Mouse (Mus musculus) liver, embryonic 13.5 days (tissue): ENCODE results near the gene Dkkl1. TPM values are rescaled to one million over a fixed set of nuclear protein-coding genes. Genes with fewer than 3 reads are reported as not detected.
A peak's percentile ranks its signal among the peaks of the same experiment; 100 is the strongest.
"Not testable (repeated sequence)": the region's sequence is repeated elsewhere in the genome, so short reads cannot be mapped to it uniquely, and the experiment has no call there.

Experiments
- ATAC-seq: fragments of 200-750 bp; cut with Nextera tagmentation; 2 replicates; pipeline ENCODE4 v1.8.0; 2017; ENCODE audit warnings: low read depth, mild to moderate bottlenecking, moderate number of reproducible peaks, moderate library complexity
- DNase-seq: peaks from one replicate; pipeline ENCODE4 v3.0.0; 2022
- H3K27ac ChIP-seq: fragments of 300-500 bp; sonication (generic); 2 replicates; pipeline ENCODE4 v1.5.1; 2015; ENCODE audit warnings: moderate library complexity, mild to moderate bottlenecking, inconsistent platforms
- H3K27me3 ChIP-seq: fragments of 300-500 bp; sonication (generic); 2 replicates; pipeline ENCODE4 v1.6.1; 2015; ENCODE audit warnings: mild to moderate bottlenecking, inconsistent platforms
- H3K36me3 ChIP-seq: fragments of 300-500 bp; sonication (generic); 2 replicates; pipeline ENCODE4 v1.6.1; 2015; ENCODE audit warnings: mild to moderate bottlenecking, inconsistent platforms
- H3K4me1 ChIP-seq: fragments of 300-500 bp; sonication (generic); replicated peaks from 2 replicates; pipeline ENCODE4 v1.6.1; 2015; ENCODE audit warnings: inconsistent platforms
- H3K4me2 ChIP-seq: fragments of 300-500 bp; sonication (generic); 2 replicates; pipeline ENCODE4 v1.6.1; 2015; ENCODE audit warnings: inconsistent platforms, mild to moderate bottlenecking, moderate library complexity
- H3K4me3 ChIP-seq: fragments of 300-500 bp; sonication (generic); replicated peaks from 2 replicates; pipeline ENCODE4 v1.5.1; 2015; ENCODE audit warnings: mild to moderate bottlenecking, inconsistent platforms
- H3K9ac ChIP-seq: fragments of 300-500 bp; sonication (generic); 2 replicates; pipeline ENCODE4 v1.6.1; 2015; ENCODE audit warnings: mild to moderate bottlenecking, inconsistent platforms
- H3K9me3 ChIP-seq: fragments of 300-500 bp; sonication (generic); replicated peaks from 2 replicates; pipeline ENCODE4 v1.6.1; 2016; ENCODE audit warnings: inconsistent platforms
- WGBS: fragments of 180-500 bp; shearing (Covaris S2); methylation state at CpG from one replicate; pipeline ENCODE4 v1.1.7; 2015; ENCODE audit not compliant: insufficient replicate concordance; 5-methylcytosine and 5-hydroxymethylcytosine counted together
- polyA plus RNA-seq: library from polyadenylated mRNA; unstranded; fragments of >200 nt; fragmentation: Nextera tagmentation; extraction: Ambion mirVana; gene quantifications from 2 replicates; pipeline ENCODE4 v1.2.1, GENCODE M21; 2015

Dkkl1 gene
- 2.6 and 2.8 TPM in 2 replicates for polyA plus RNA-seq

- no peaks in the 10 kb centered on the region for H3K9me3 ChIP-seq
- H3K9ac ChIP-seq = peak within 1 kb of the TSS; percentile 50
- peak; percentile 60 for DNase-seq
- H3K4me2 ChIP-seq = peak within 1 kb of the TSS; percentile 69
- H3K4me1 ChIP-seq = peaks cover 32% of the 10 kb centered on the region
- peaks cover 57% of the 10 kb centered on the region for H3K27me3 ChIP-seq
- peak; percentile 61 for ATAC-seq
- H3K4me3 ChIP-seq = peak within 1 kb of the TSS; percentile 40
- 2% methylated on average over 17 of the region's 17 CpGs for WGBS
- H3K36me3 ChIP-seq = no peaks in the 10 kb centered on the region
- no peak within 1 kb of the TSS for H3K27ac ChIP-seq
Measured at GRCm38 (mm10) chr7:45211851-45212251, at the start of gene Dkkl1. Gene Dkkl1 (minus strand): TSS chr7:45212147.

- Histone ChIP-seq H3K9ac (no peak overlapping the region), H3K27me3 (peaks cover 15% of the 10 kb centered on the region), H3K4me1 (no peaks in the 10 kb centered on the region), H3K9me3 (no peaks in the 10 kb centered on the region), H3K4me2 (no peak overlapping the region), H3K27ac (no peak overlapping the region), H3K36me3 (no peaks in the 10 kb centered on the region), H3K4me3 (no peak overlapping the region)
- DNase-seq (no peak), ATAC-seq (no peak)
- 64% methylated on average over 8 of the region's 8 CpGs for WGBS
Measured at GRCm38 (mm10) chr7:45259281-45259680, 47.3 kb upstream of the Dkkl1 start.

DNA sequence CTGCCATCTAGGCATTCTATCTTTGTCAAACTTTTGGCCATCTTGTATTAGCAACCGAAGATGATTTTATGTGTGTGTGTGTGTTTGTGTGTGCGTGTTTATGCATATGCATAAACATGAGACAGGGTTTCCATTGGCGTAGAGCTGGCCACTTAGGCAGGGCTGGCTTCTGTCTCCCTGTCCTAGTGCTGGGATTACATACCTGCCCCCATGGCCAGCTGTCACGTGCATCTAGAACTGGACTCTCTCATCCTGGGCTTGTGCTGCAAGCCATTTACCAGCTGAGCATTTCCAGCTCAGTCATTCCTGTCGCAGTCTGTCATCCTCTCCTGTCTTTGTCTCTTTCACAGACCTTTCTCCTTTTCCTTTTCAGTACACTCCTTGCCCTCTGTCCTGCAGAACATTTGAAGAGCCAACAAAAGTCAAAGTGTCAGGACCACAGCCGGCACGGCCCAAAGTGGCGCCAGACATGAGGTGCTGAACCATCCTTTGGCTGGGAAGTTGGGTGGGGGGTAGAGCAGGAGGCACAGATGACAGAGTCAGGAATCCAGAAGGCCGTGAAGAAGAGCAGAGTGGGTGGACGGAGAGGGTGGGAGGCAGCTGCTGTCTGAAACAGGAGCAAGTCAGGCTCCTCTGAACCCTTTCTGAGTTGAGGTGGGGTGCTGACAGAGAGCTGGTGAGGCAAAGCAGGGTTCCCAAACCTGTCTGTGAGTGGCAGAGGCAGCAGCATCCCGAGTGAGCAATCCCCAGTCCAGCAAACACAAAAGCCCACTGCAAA is 45.3 kb upstream of the Dkkl1 start:
- no peaks in the 10 kb centered on the region for H3K36me3 ChIP-seq
- H3K9me3 ChIP-seq = no peaks in the 10 kb centered on the region
- peaks cover 15% of the 10 kb centered on the region for H3K27me3 ChIP-seq
- ATAC-seq = no peak
- H3K27ac ChIP-seq = no peak overlapping the region
- H3K4me2 ChIP-seq = no peak overlapping the region
- no peak overlapping the region for H3K4me3 ChIP-seq
- H3K4me1 ChIP-seq = no peaks in the 10 kb centered on the region
- H3K9ac ChIP-seq = no peak overlapping the region
- no peak for DNase-seq
- 56% methylated on average over 11 of the region's 11 CpGs for WGBS

DNA sequence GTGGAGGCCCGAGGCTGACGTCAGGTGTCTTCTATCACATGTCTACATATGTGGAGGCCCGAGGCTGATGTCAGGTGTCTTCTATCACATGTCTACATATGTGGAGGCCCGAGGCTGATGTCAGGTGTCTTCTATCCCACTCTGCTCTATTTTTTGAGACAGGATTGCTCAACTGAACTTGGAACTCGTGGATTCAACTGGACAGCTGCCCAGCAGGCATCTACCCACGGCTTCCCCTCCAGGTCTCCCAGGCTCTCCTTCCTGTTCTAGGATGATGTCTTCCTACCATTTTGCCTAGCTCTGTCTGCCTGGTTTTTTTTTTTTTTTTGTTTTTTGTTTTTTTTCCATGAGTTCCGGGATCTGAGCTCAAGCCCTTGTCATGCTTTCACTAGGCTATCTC is 43.9 kb upstream of the Dkkl1 start:
- DNase-seq, H3K9me3 ChIP-seq, H3K36me3 ChIP-seq, ATAC-seq, H3K4me3 ChIP-seq, H3K4me2 ChIP-seq, H3K4me1 ChIP-seq, H3K9ac ChIP-seq, H3K27ac ChIP-seq: not testable (repeated sequence)
- 61% methylated on average over 6 of the region's 7 CpGs for WGBS
- H3K27me3 ChIP-seq = peaks cover 14% of the 10 kb centered on the region

GRCm38 (mm10) chr7:45253806-45254205 is 41.9 kb upstream of the Dkkl1 start:
- ATAC-seq = no peak
- Histone ChIP-seq H3K4me2 (no peak overlapping the region), H3K9ac (no peak overlapping the region), H3K4me1 (no peaks in the 10 kb centered on the region), H3K9me3 (no peaks in the 10 kb centered on the region), H3K4me3 (no peak overlapping the region), H3K36me3 (no peaks in the 10 kb centered on the region), H3K27ac (no peak overlapping the region), H3K27me3 (peaks cover under 1% of the 10 kb centered on the region; the same call in 1 of the 2 replicates)
- WGBS = 72% methylated on average over 8 of the region's 8 CpGs
- DNase-seq = no peak

DNA sequence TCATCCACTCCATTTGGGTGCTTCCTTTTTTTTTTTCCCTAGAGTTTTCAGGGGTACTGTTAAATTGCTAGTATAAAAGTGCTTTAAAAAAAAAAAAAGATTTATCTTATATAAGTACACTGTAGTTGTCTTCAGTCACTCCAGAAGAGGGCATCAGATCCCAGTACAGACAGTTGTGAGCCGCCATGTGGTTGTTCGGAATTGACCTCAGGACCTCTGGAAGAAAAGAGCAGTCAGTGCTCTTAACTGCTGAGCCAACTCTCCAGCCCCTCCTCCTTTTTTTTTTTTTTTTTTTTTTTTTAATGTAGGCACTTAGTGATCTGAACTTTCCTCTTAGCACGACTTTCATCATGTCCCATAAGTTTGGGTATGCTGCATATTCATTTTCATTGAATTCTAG is 35.7 kb upstream of the Dkkl1 start:
- ATAC-seq (no peak), DNase-seq (no peak)
- no peak overlapping the region for H3K4me2 ChIP-seq
- no peaks in the 10 kb centered on the region for H3K4me1 ChIP-seq
- H3K27me3 ChIP-seq = no peaks in the 10 kb centered on the region
- no peaks in the 10 kb centered on the region for H3K9me3 ChIP-seq
- no peak overlapping the region for H3K9ac ChIP-seq
- H3K4me3 ChIP-seq = no peak overlapping the region
- 38% methylated on average over 3 of the region's 3 CpGs for WGBS
- H3K36me3 ChIP-seq = no peaks in the 10 kb centered on the region
- H3K27ac ChIP-seq = no peak overlapping the region

- no peak for ATAC-seq
- peak overlapping the region; percentile 30; the same call in 1 of the 2 replicates for H3K4me2 ChIP-seq
- no peak for DNase-seq
- 75% methylated on average over 6 of the region's 6 CpGs for WGBS
- peaks cover 33% of the 10 kb centered on the region for H3K4me1 ChIP-seq
- H3K9me3 ChIP-seq = no peaks in the 10 kb centered on the region
- H3K4me3 ChIP-seq = no peak overlapping the region
- 0 out of 2 replicates have a peak overlapping the region, but pooled peaks have one; percentile 10 for H3K9ac ChIP-seq
- no peak overlapping the region for H3K27ac ChIP-seq
- no peaks in the 10 kb centered on the region for H3K36me3 ChIP-seq
- peaks cover 3% of the 10 kb centered on the region for H3K27me3 ChIP-seq
Measured at GRCm38 (mm10) chr7:45241389-45241749, 29.4 kb upstream of the Dkkl1 start.

GRCm38 (mm10) chr7:45240633-45241388 is 28.9 kb upstream of the Dkkl1 start, which contains the start of gene Slc6a16:
Gene Slc6a16 (plus strand): TSS chr7:45241085.
- Histone ChIP-seq H3K4me1 (peaks cover 36% of the 10 kb centered on the region), H3K9me3 (no peaks in the 10 kb centered on the region), H3K36me3 (no peaks in the 10 kb centered on the region), H3K27ac (no peak within 1 kb of the TSS), H3K27me3 (peaks cover 3% of the 10 kb centered on the region), H3K4me2 (peak within 1 kb of the TSS; percentile 30), H3K9ac (0 out of 2 replicates have a peak within 1 kb of the TSS, but pooled peaks have one; percentile 10), H3K4me3 (no peak within 1 kb of the TSS)
- no peak for DNase-seq
- ATAC-seq = no peak
- 48% methylated on average over 53 of the region's 53 CpGs for WGBS

DNA sequence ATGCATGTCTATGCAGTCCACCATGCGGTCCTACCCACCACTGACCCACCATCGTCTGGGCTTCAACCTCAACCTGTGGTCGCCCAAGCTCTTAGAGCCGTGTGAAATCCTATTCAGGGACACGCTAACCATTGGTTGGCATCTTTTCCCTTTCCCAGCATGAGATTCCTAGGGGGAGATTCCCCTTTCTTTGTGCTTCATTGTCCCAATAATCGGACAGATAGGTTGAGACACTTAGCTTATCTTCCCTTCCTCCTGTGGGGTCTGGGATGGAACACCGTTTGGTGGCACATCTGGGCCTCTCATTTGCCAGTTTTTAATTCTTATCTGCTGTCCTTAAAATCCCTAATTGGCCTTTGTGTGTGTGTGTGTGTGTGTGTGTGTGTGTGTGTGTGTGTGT is 28.2 kb upstream of the Dkkl1 start:
- H3K4me2 ChIP-seq = no peak overlapping the region
- no peak overlapping the region for H3K9ac ChIP-seq
- ATAC-seq (no peak), DNase-seq (no peak)
- peaks cover 3% of the 10 kb centered on the region for H3K27me3 ChIP-seq
- peaks cover 43% of the 10 kb centered on the region for H3K4me1 ChIP-seq
- H3K36me3 ChIP-seq = no peaks in the 10 kb centered on the region
- no peak overlapping the region for H3K4me3 ChIP-seq
- H3K9me3 ChIP-seq = no peaks in the 10 kb centered on the region
- 65% methylated on average over 7 of the region's 7 CpGs for WGBS
- H3K27ac ChIP-seq = no peak overlapping the region

- H3K4me1 ChIP-seq = peaks cover 55% of the 10 kb centered on the region
- ATAC-seq = peak; percentile 80
Measured at GRCm38 (mm10) chr7:45238723-45239496, 27.0 kb upstream of the Dkkl1 start, which contains the start of gene Cd37. Gene Cd37 (minus strand): TSS chr7:45239115.

More at GRCm38 (mm10) chr7:45238723-45239496, 27.0 kb upstream of the Dkkl1 start, which contains the start of gene Cd37:
- Histone ChIP-seq H3K9ac (peak within 1 kb of the TSS; percentile 63), H3K27ac (peak within 1 kb of the TSS; percentile 63), H3K27me3 (peaks cover 3% of the 10 kb centered on the region), H3K4me2 (peak within 1 kb of the TSS; percentile 70), H3K4me3 (peak within 1 kb of the TSS; percentile 57), H3K9me3 (no peaks in the 10 kb centered on the region), H3K36me3 (no peaks in the 10 kb centered on the region)
- 8% methylated on average over 20 of the region's 20 CpGs for WGBS
- DNase-seq = peak; percentile 67
